Comparison of ENCODE assay signal across 22 mouse cellular contexts in the genomic region with DNA sequence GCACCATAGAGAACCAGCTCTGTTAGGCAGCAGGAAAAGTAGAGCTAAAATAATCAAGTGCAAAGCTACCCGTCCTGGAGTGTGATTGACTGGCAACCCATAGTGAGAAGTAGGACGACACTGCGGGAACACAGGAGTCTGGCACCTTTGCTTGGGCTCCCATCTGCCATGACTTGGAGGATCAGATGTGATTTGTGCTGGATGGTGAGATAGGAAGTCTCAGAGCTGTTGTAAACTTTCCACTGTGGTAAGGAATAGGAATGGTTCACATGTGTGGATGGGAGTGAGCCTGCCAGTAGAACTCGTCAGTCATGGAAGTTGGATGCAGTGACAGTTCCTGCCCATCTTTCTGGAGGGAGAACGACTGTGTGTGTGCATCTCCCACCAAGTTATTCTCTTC.
A peak's percentile ranks its signal among the peaks of the same experiment; 100 is the strongest.
DNase-seq lines count a peak whose midpoint lies in the region; ATAC-seq and TF ChIP-seq lines count a peak whose summit lies in the region.
"Had no signal": no experiment of that assay in that cellular context is flagged by ENCODE, and none has a peak within 500 bp of the region (broad histone marks: within the 10 kb centered on the region; RNA-seq: fewer than 3 reads in every experiment).

No protein-coding gene starts in this region.

- H3K9me3 ChIP-seq in hindbrain, embryonic 14.5 days (ENCODE audit: control insufficient read depth, low read length), result no peaks in the 10 kb centered on the region
- H3K9me3 ChIP-seq: embryonic facial prominence, embryonic 12.5 days; heart, embryonic 13.5 days; kidney, embryonic 15.5 days; liver, embryonic 15.5 days; midbrain, embryonic 12.5 days had no signal

- H3K9ac ChIP-seq in hindbrain, embryonic 14.5 days, result no peak overlapping the region
- H3K9ac ChIP-seq: embryonic facial prominence, embryonic 12.5 days; heart, embryonic 13.5 days; kidney, embryonic 15.5 days; liver, embryonic 15.5 days; midbrain, embryonic 12.5 days had no signal

- H3K36me3 ChIP-seq in hindbrain, embryonic 14.5 days (replicated peaks; ENCODE audit: control insufficient read depth, insufficient read depth), result no peaks in the 10 kb centered on the region
- H3K36me3 ChIP-seq: embryonic facial prominence, embryonic 12.5 days; heart, embryonic 13.5 days; kidney, embryonic 15.5 days; liver, embryonic 15.5 days; midbrain, embryonic 12.5 days had no signal

- WGBS in hindbrain, embryonic 14.5 days, result 81% methylated on average over 5 of the region's 5 CpGs

- no peaks in the 10 kb centered on the region for H3K27me3 ChIP-seq in hindbrain, embryonic 14.5 days (ENCODE audit: control insufficient read depth, insufficient read depth, low read length)
- H3K27me3 ChIP-seq: embryonic facial prominence, embryonic 12.5 days; heart, embryonic 13.5 days; kidney, embryonic 15.5 days; liver, embryonic 15.5 days; midbrain, embryonic 12.5 days had no signal

- peak; percentile 19 for DNase-seq in cerebellum, adult 11 months
- peak; percentile 14 for DNase-seq in layer of hippocampus, adult 9-11 months
- no peak for DNase-seq in layer of hippocampus, adult 2 months (ENCODE audit: low spot score in 2 of 2)
- DNase-seq in cerebellum, postnatal 10 days, result peak; percentile 42 to 57
- no peak for DNase-seq in hindbrain, embryonic 14.5 days (ENCODE audit: low spot score)
- DNase-seq in heart, adult 9 months (ENCODE audit: low spot score in 2 of 2), result no peak
- DNase-seq: adrenal gland, adult 2 months; gastrocnemius, adult 2 months; heart, postnatal 36 days; kidney, postnatal 4 days; thymus, postnatal 36 days had no signal

- no peak for ATAC-seq in cerebellum, adult (ENCODE audit: insufficient number of reproducible peaks, low FRiP score, low TSS enrichment)
- ATAC-seq in neutrophil, adult 5-6 weeks (ENCODE audit: extremely low read depth, insufficient number of reproducible peaks, low FRiP score, poor library complexity, severe bottlenecking), result 0 out of 2 replicates have a peak, but pooled peaks have one; percentile 19
- no peak for ATAC-seq in hindbrain, embryonic 14.5 days (ENCODE audit: low FRiP score)
- ATAC-seq: hindbrain, embryonic 16.5 days; intestine, embryonic 16.5 days had no signal

- no peaks in the 10 kb centered on the region for H3K4me1 ChIP-seq in hindbrain, embryonic 14.5 days (replicated peaks; ENCODE audit: control insufficient read depth, insufficient read depth, low read length)
- H3K4me1 ChIP-seq: embryonic facial prominence, embryonic 12.5 days; heart, embryonic 13.5 days; kidney, embryonic 15.5 days; liver, embryonic 15.5 days; midbrain, embryonic 12.5 days had no signal

- TF ChIP-seq CTCF in layer of hippocampus, adult 2 months (conservative IDR thresholded peaks at IDR 0.05), result no peak

- H3K4me3 ChIP-seq in layer of hippocampus, adult 2 months, result no peak overlapping the region
- no peak overlapping the region for H3K4me3 ChIP-seq in hindbrain, embryonic 14.5 days (replicated peaks; ENCODE audit: low read length)
- H3K4me3 ChIP-seq: embryonic facial prominence, embryonic 12.5 days; erythroblast, embryonic 14.5 days; gastrocnemius, adult 2 months; heart, embryonic 13.5 days; kidney, embryonic 15.5 days; liver, embryonic 15.5 days; midbrain, embryonic 12.5 days had no signal

- no peak overlapping the region for H3K4me2 ChIP-seq in hindbrain, embryonic 14.5 days (replicated peaks)
- H3K4me2 ChIP-seq: embryonic facial prominence, embryonic 12.5 days; heart, embryonic 13.5 days; kidney, embryonic 15.5 days; liver, embryonic 15.5 days; midbrain, embryonic 12.5 days had no signal

- no peak overlapping the region for H3K27ac ChIP-seq in layer of hippocampus, adult 2 months
- H3K27ac ChIP-seq in hindbrain, embryonic 14.5 days, result no peak overlapping the region
- H3K27ac ChIP-seq: embryonic facial prominence, embryonic 12.5 days; gastrocnemius, adult 2 months; heart, embryonic 13.5 days; kidney, embryonic 15.5 days; liver, embryonic 15.5 days; macrophage; midbrain, embryonic 12.5 days had no signal

Comparison
In these comparisons a context has a peak if more than half of its experiments do, and no peak if none do; other contexts are left out.
1. DNase-seq: peak in cerebellum, adult 11 months (single experiment), layer of hippocampus, adult 9-11 months (single experiment) and cerebellum, postnatal 10 days (2 of 2); none in layer of hippocampus, adult 2 months (0 of 2), hindbrain, embryonic 14.5 days (single experiment) and heart, adult 9 months (0 of 2).